Mouse (Mus musculus) heart, embryonic 14.5 days (tissue): ENCODE data around the gene Klrb1f. TPM values are rescaled to one million over a fixed set of nuclear protein-coding genes. Genes with fewer than 3 reads are reported as not detected.
"Not testable (repeated sequence)": the region's sequence is repeated elsewhere in the genome, so short reads cannot be mapped to it uniquely, and the experiment has no call there.

Experiments
- ATAC-seq: fragments of 200-750 bp; cut with Nextera tagmentation; 2 replicates; pipeline ENCODE4 v1.8.0; 2017; ENCODE audit warnings: low read depth, moderate TSS enrichment; ENCODE audit not compliant: insufficient number of reproducible peaks, insufficient read depth, low FRiP score
- H3K27ac ChIP-seq, 2 experiments: fragments of 200-500 bp in 1 of 2; fragments of 300-500 bp in 1 of 2; sonication (generic) in 1 of 2; replicated peaks in 1 of 2; 2 replicates each; pipeline ENCODE4 v1.5.1; 2012 to 2014; ENCODE audit warnings: low read depth in 2 of 2, low read length in 2 of 2, control low read depth in 1 of 2, mild to moderate bottlenecking in 1 of 2, mixed read lengths in 1 of 2; ENCODE audit not compliant: control insufficient read depth in 1 of 2, insufficient read depth in 1 of 2
- H3K27me3 ChIP-seq: fragments of 300-500 bp; sonication (generic); 2 replicates; pipeline ENCODE4 v1.6.1; 2014; ENCODE audit warnings: mild to moderate bottlenecking, low read length, control low read depth; ENCODE audit not compliant: control insufficient read depth, insufficient read depth
- H3K36me3 ChIP-seq: fragments of 300-500 bp; sonication (generic); 2 replicates; pipeline ENCODE4 v1.6.1; 2014; ENCODE audit warnings: mild to moderate bottlenecking, control low read depth, low read length, mixed read lengths; ENCODE audit not compliant: control insufficient read depth, insufficient read depth
- H3K4me1 ChIP-seq, 2 experiments: fragments of 200-500 bp in 1 of 2; fragments of 300-500 bp in 1 of 2; sonication (generic) in 1 of 2; 2 replicates each; pipeline ENCODE4 v1.6.1; 2012 to 2014; ENCODE audit warnings: low read length in 2 of 2, control low read depth in 1 of 2, mixed read lengths in 1 of 2; ENCODE audit not compliant: control insufficient read depth in 2 of 2, insufficient read depth in 2 of 2
- H3K4me2 ChIP-seq: fragments of 300-500 bp; sonication (generic); 2 replicates; pipeline ENCODE4 v1.6.1; 2014; ENCODE audit warnings: mild to moderate bottlenecking, low read length
- H3K4me3 ChIP-seq, 2 experiments: fragments of 200-500 bp in 1 of 2; fragments of 300-500 bp in 1 of 2; sonication (generic) in 1 of 2; 2 replicates each; pipeline ENCODE4 v1.5.1; 2012 to 2014; ENCODE audit warnings: low read length in 2 of 2, mild to moderate bottlenecking in 2 of 2, control low read depth in 1 of 2, low read depth in 1 of 2, moderate library complexity in 1 of 2; ENCODE audit not compliant: control insufficient read depth in 1 of 2, insufficient read depth in 1 of 2
- H3K9ac ChIP-seq: fragments of 300-500 bp; sonication (generic); 2 replicates; pipeline ENCODE4 v1.6.1; 2014; ENCODE audit warnings: mild to moderate bottlenecking, low read length
- H3K9me3 ChIP-seq: fragments of 300-500 bp; sonication (generic); 2 replicates; pipeline ENCODE4 v1.6.1; 2016; ENCODE audit warnings: low read length, control low read depth; ENCODE audit not compliant: control insufficient read depth
- WGBS: fragments of 180-500 bp; shearing (Covaris S2); extraction: QIAGEN DNeasy Blood & Tissue Kit; methylation state at CpG from one replicate; pipeline ENCODE4 v1.1.7; 2014; 5-methylcytosine and 5-hydroxymethylcytosine counted together
- polyA plus RNA-seq: library from polyadenylated mRNA; unstranded; fragments of >200 nt; fragmentation: Nextera tagmentation; extraction: Ambion mirVana; gene quantifications from 2 replicates; pipeline ENCODE4 v1.2.1, GENCODE M21; 2014

Gene Klrb1f
- polyA plus RNA-seq, 1 experiment from 2014 or later, result 0.27 TPM

GRCm38 (mm10) chr6:129066986-129067385 is 21.3 kb downstream of the Klrb1f start:
- no peak for ATAC-seq
- no peak overlapping the region for H3K4me3 ChIP-seq
- H3K27me3 ChIP-seq, result no peaks in the 10 kb centered on the region
- no peaks in the 10 kb centered on the region for H3K4me1 ChIP-seq
- no peaks in the 10 kb centered on the region for H3K36me3 ChIP-seq
- no peak overlapping the region for H3K9ac ChIP-seq
- H3K4me2 ChIP-seq, result no peak overlapping the region
- H3K9me3 ChIP-seq, result no peaks in the 10 kb centered on the region
- H3K27ac ChIP-seq, result no peak overlapping the region
- WGBS, result 39% methylated on average over 1 of the region's 1 CpGs

- Histone ChIP-seq H3K36me3 (no peaks in the 10 kb centered on the region), H3K4me3 (no peak overlapping the region), H3K27me3 (no peaks in the 10 kb centered on the region), H3K9me3 (no peaks in the 10 kb centered on the region), H3K27ac (no peak overlapping the region), H3K4me1 (no peaks in the 10 kb centered on the region), H3K9ac (no peak overlapping the region), H3K4me2 (no peak overlapping the region)
- ATAC-seq, result no peak
- WGBS, result 81% methylated on average over 6 of the region's 6 CpGs
Observed at GRCm38 (mm10) chr6:129085098-129085497, 39.4 kb downstream of the Klrb1f start.

- H3K4me2 ChIP-seq, H3K36me3 ChIP-seq, H3K27ac ChIP-seq, H3K9me3 ChIP-seq, ATAC-seq, H3K4me3 ChIP-seq, H3K4me1 ChIP-seq, H3K9ac ChIP-seq, H3K27me3 ChIP-seq: not testable (repeated sequence)
- 80% methylated on average over 2 of the region's 2 CpGs for WGBS
Observed at GRCm38 (mm10) chr6:129086031-129086430, 40.3 kb downstream of the Klrb1f start.

GRCm38 (mm10) chr6:129088161-129088560 is 42.5 kb downstream of the Klrb1f start:
- H3K4me1 ChIP-seq, result no peaks in the 10 kb centered on the region
- no peak overlapping the region for H3K4me3 ChIP-seq
- peaks cover 3% of the 10 kb centered on the region; the same call in 1 of the 2 replicates for H3K9me3 ChIP-seq
- H3K27ac ChIP-seq, result no peak overlapping the region
- 83% methylated on average over 1 of the region's 1 CpGs for WGBS
- H3K36me3 ChIP-seq, result no peaks in the 10 kb centered on the region
- H3K4me2 ChIP-seq, result no peak overlapping the region
- no peaks in the 10 kb centered on the region for H3K27me3 ChIP-seq
- no peak for ATAC-seq
- H3K9ac ChIP-seq, result no peak overlapping the region

GRCm38 (mm10) chr6:129088596-129088995 is 42.9 kb downstream of the Klrb1f start:
- not testable (repeated sequence) for ATAC-seq, H3K4me2 ChIP-seq, H3K4me3 ChIP-seq, H3K36me3 ChIP-seq, H3K27ac ChIP-seq, H3K27me3 ChIP-seq, H3K9me3 ChIP-seq, H3K9ac ChIP-seq, H3K4me1 ChIP-seq
- 94% methylated on average over 8 of the region's 8 CpGs for WGBS

GRCm38 (mm10) chr6:129095166-129095565 is 49.5 kb downstream of the Klrb1f start:
- H3K9me3 ChIP-seq, result peaks cover 3% of the 10 kb centered on the region; the same call in 1 of the 2 replicates
- H3K27ac ChIP-seq, result no peak overlapping the region
- H3K36me3 ChIP-seq, result no peaks in the 10 kb centered on the region
- H3K27me3 ChIP-seq, result no peaks in the 10 kb centered on the region
- no peak overlapping the region for H3K4me2 ChIP-seq
- no peak for ATAC-seq
- H3K4me3 ChIP-seq, result no peak overlapping the region
- H3K4me1 ChIP-seq, result no peaks in the 10 kb centered on the region
- H3K9ac ChIP-seq, result no peak overlapping the region

GRCm38 (mm10) chr6:129097929-129098328 is 52.2 kb downstream of the Klrb1f start:
- Histone ChIP-seq H3K4me3 (no peak overlapping the region), H3K27me3 (no peaks in the 10 kb centered on the region), H3K36me3 (no peaks in the 10 kb centered on the region), H3K4me2 (no peak overlapping the region), H3K9ac (no peak overlapping the region), H3K27ac (no peak overlapping the region), H3K9me3 (no peaks in the 10 kb centered on the region), H3K4me1 (no peaks in the 10 kb centered on the region)
- ATAC-seq, result no peak
- 25% methylated on average over 1 of the region's 1 CpGs for WGBS

GRCm38 (mm10) chr6:129100794-129101193 is 55.1 kb downstream of the Klrb1f start, which contains the start of gene Clec2e:
Clec2e (minus strand) TSS chr6:129100913.
- not testable (repeated sequence) for H3K4me2 ChIP-seq, ATAC-seq, H3K9ac ChIP-seq, H3K4me3 ChIP-seq, H3K27me3 ChIP-seq, H3K27ac ChIP-seq, H3K9me3 ChIP-seq, H3K36me3 ChIP-seq, H3K4me1 ChIP-seq
- 55% methylated on average over 1 of the region's 1 CpGs for WGBS
